Mouse (Mus musculus) thymus, postnatal 0 days (tissue): Measurements from ENCODE around the gene Olfr1090. TPM values are rescaled to one million over a fixed set of nuclear protein-coding genes. Genes with fewer than 3 reads are reported as not detected.

Experiments
- DNase-seq: peaks from one replicate; pipeline ENCODE4 v3.0.0-alpha.2; 2015; ENCODE audit warnings: low spot score
- polyA plus RNA-seq: library from polyadenylated mRNA; unstranded; fragments of >200 nt; fragmentation: Nextera tagmentation; extraction: Ambion mirVana; gene quantifications from 2 replicates; pipeline ENCODE4 v1.2.1, GENCODE M21; 2015

The Olfr1090 gene
- not detected in 2 replicates for polyA plus RNA-seq

DNA sequence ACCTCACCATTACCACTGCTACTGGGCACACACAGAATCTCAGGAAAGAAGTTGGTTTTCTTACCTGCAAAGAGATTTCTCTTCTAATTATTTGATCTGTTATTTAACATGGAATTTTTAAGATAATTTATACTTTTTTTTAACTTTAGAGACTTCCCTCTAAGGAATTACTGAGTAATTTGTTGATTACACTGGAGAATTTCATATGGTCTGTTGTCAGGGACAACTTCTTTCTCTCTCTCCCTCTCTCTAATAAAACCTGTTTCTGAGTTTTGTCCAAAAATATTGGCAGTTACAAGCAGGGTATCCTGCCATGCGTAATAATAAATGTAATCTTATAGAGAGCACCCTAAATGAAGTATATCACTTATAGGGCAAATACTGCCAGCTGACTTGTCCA lies at the start of gene Olfr1090:
TSS of gene Olfr1090 (minus strand) at position 101 of the 400 bp plus-strand sequence.
- DNase-seq, result no peak

DNA sequence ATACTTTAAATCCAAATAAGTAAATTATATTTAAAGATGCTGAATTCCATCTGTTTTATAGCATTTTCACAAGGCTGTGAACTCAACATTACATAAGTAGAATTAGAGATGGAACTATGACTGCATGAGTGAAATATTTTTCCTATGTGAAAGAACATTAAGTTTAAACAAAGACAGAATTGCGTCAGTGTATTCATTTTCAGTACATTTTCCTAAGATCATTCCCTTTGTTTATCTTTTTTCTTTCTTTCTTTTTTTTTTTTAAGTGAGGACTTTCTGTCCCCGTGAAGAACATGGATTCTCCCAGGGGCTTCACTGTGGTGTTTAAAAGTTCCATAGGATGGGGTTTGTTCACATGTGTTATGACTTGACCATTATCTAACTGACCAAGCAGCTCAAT lies 23.4 kb upstream of the Olfr1090 start, which contains the start of gene Olfr1093:
TSS of gene Olfr1093 (plus strand) at position 301 of the 400 bp plus-strand sequence.
- DNase-seq, result no peak

DNA sequence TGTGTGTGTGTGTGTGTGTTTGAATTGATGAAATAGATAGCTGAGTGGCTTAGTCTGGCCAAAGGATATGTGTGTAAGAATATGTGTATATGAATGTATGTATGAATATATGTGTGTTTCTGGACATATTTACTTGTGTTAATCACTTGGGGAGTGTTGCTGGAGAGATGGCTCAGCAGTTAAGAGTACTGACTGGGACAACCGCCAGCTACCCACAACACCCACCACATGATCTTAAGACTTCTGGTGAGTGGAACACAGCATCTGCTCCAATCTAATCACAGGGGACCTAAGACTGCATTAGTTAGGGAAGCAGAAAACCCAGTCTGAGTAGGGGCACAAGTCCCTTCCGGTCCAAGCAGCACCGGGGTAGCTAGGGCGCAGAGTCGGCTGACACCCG lies 2.3 kb upstream of the Olfr1090 start:
- no peak for DNase-seq

DNA sequence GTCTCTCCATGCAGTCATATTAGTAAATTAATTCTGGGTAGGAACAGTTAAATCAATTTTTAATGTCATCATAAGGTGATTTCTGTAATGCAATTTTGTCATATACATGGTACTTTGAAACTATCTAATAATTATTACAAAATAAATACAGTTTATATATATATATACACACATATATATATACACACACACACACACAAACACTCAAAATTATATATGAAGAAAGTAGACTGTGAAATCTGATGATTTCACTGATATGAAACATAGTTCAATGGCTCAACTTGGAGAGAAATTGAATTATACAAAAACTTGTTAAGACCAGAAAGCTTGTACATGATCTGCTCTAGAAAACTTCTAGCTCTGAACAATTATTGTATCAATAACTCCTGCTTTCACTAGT lies 25.2 kb downstream of the Olfr1090 start, which contains the start of gene Olfr1089:
TSS of gene Olfr1089 (minus strand) at position 101 of the 400 bp plus-strand sequence.
- DNase-seq, result no peak

Other genes with a start within 250 kb of the Olfr1090 start
- not detected in 2 replicates for gene Olfr1079, start 216.5 kb downstream of the Olfr1090 start, polyA plus RNA-seq
- not detected in 2 replicates for gene Olfr1080, start 200.8 kb downstream of the Olfr1090 start, polyA plus RNA-seq
- gene Olfr1082, start 160.0 kb downstream of the Olfr1090 start, polyA plus RNA-seq, result not detected in 2 replicates
- gene Olfr1084, start 119.3 kb downstream of the Olfr1090 start, polyA plus RNA-seq, result not detected in 2 replicates
- not detected in 2 replicates for gene Olfr1085, start 97.0 kb downstream of the Olfr1090 start, polyA plus RNA-seq
- gene Olfr1086, start 78.9 kb downstream of the Olfr1090 start, polyA plus RNA-seq, result not detected in 2 replicates
- gene Olfr1087, start 60.6 kb downstream of the Olfr1090 start, polyA plus RNA-seq, result not detected in 2 replicates
- not detected in 2 replicates for gene Olfr1089, start 25.3 kb downstream of the Olfr1090 start, polyA plus RNA-seq
- not detected in 2 replicates for gene Olfr1093, start 23.5 kb upstream of the Olfr1090 start, polyA plus RNA-seq
- gene Olfr141, start 51.0 kb upstream of the Olfr1090 start, polyA plus RNA-seq, result not detected in 2 replicates
- gene Olfr1094, start 65.7 kb upstream of the Olfr1090 start, polyA plus RNA-seq, result not detected in 2 replicates
- not detected in 2 replicates for gene Olfr1095, start 92.7 kb upstream of the Olfr1090 start, polyA plus RNA-seq
- gene Gm13723, start 115.8 kb upstream of the Olfr1090 start, polyA plus RNA-seq, result not detected in 2 replicates
- gene Olfr1097, start 133.2 kb upstream of the Olfr1090 start, polyA plus RNA-seq, result not detected in 2 replicates
- not detected in 2 replicates for gene Olfr1098, start 165.6 kb upstream of the Olfr1090 start, polyA plus RNA-seq
- not detected in 2 replicates for gene Olfr1099, start 201.7 kb upstream of the Olfr1090 start, polyA plus RNA-seq
- not detected in 2 replicates for gene Olfr1100, start 221.0 kb upstream of the Olfr1090 start, polyA plus RNA-seq
- not detected in 2 replicates for gene Olfr1101, start 232.2 kb upstream of the Olfr1090 start, polyA plus RNA-seq
- not detected in 2 replicates for gene Olfr1102, start 239.4 kb upstream of the Olfr1090 start, polyA plus RNA-seq